Mouse (Mus musculus) ES-E14 (cell line): ENCODE measurements around the gene Tcte2.

Experiments used
- CHD2 ChIP-seq: IDR thresholded peaks from 2 replicates; pipeline ENCODE4 v1.6.1; 2014; ENCODE audit warnings: mild to moderate bottlenecking, low read depth, low read length, inconsistent platforms
- HCFC1 ChIP-seq: IDR thresholded peaks from 2 replicates; pipeline ENCODE4 v1.6.1; 2012; ENCODE audit warnings: low read length, inconsistent platforms, borderline replicate concordance; ENCODE audit not compliant: insufficient read depth
- MAFK ChIP-seq: IDR thresholded peaks from 2 replicates; pipeline ENCODE4 v1.6.1; 2014; ENCODE audit warnings: mild to moderate bottlenecking, low read depth, low read length, inconsistent platforms; ENCODE audit not compliant: insufficient read depth
- ZC3H11A ChIP-seq: IDR thresholded peaks from 2 replicates; pipeline ENCODE4 v1.6.1; 2012; ENCODE audit warnings: low read depth, mild to moderate bottlenecking, inconsistent platforms, low read length, borderline replicate concordance
- ZNF384 ChIP-seq: IDR thresholded peaks from 2 replicates; pipeline ENCODE4 v1.6.1; 2012; ENCODE audit warnings: low read depth, low read length, inconsistent platforms

DNA sequence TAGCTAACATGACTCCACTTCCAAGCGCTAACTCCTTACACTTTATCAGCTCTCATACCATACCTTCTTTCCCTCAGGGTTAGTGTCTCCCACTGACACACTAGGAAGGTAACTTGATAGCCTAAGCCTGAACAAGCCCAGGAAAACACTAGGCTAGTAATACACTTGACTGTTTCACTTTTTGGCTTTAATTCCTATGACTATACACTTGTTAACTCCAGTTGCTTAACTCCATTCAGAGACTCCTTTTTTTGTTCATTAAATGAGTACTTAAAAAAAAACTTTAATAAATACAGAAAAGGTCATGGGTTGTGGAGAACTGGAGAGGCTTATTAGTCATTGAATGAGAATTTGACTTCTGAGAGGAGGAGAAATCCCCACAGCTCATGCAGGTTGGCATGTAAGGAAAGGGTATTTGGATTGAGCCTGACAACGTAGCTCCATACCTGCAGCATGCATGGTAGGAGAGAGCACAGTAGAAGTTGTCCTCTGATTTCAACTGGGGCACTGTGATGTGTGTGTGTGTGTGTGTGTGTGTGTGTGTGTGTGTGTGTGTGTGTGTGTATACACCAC, 41.3 kb upstream of the Tcte2 start:
- TF ChIP-seq MAFK: no peak
- TF ChIP-seq CHD2: no peak
- no peak for TF ChIP-seq ZNF384
- no peak for TF ChIP-seq HCFC1
- no peak for TF ChIP-seq ZC3H11A
